14 mouse cellular contexts compared by ENCODE assay signal in the genomic region with DNA sequence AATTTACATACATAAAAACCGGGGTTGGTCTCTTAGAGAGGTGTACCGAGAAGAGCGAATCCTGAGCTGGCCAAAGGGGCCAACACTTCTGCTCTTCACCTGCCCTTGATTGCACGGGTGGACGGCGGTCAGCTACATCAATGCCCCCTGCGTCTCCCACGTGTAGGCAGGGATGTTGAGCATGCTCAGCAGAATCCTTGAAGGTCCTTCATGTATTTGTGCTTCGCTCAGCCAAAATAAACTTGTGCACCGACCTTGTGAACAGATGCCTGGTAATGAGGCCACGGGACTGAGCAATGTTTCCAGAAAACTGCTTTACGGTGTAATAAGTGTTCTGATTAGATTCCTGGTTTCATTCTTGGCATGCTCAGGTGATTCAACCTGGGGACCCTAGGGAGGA.
A peak's percentile ranks its signal among the peaks of the same experiment; 100 is the strongest.
DNase-seq lines count a peak whose midpoint lies in the region; ATAC-seq lines count a peak whose summit lies in the region.
"Had no signal": no experiment of that assay in that cellular context is flagged by ENCODE, and none has a peak within 500 bp of the region (broad histone marks: within the 10 kb centered on the region; RNA-seq: fewer than 3 reads in every experiment).

No protein-coding gene starts in this region.

- 84% methylated on average over 12 of the region's 12 CpGs for WGBS in embryonic facial prominence, embryonic 12.5 days
- 89% methylated on average over 12 of the region's 12 CpGs for WGBS in embryonic facial prominence, embryonic 10.5 days
- 67% methylated on average over 12 of the region's 12 CpGs for WGBS in neural tube, embryonic 13.5 days
- WGBS in neural tube, embryonic 15.5 days = 56% methylated on average over 12 of the region's 12 CpGs

- no peak overlapping the region for H3K4me3 ChIP-seq in embryonic facial prominence, embryonic 12.5 days
- no peak overlapping the region for H3K4me3 ChIP-seq in embryonic facial prominence, embryonic 10.5 days
- H3K4me3 ChIP-seq in neural tube, embryonic 13.5 days = no peak overlapping the region
- no peak overlapping the region for H3K4me3 ChIP-seq in neural tube, embryonic 15.5 days (replicated peaks)
- H3K4me3 ChIP-seq: heart, embryonic 13.5 days; liver, embryonic 15.5 days had no signal

- no peaks in the 10 kb centered on the region for H3K9me3 ChIP-seq in embryonic facial prominence, embryonic 12.5 days
- no peaks in the 10 kb centered on the region for H3K9me3 ChIP-seq in embryonic facial prominence, embryonic 10.5 days
- no peaks in the 10 kb centered on the region for H3K9me3 ChIP-seq in neural tube, embryonic 13.5 days
- no peaks in the 10 kb centered on the region for H3K9me3 ChIP-seq in neural tube, embryonic 15.5 days (replicated peaks)
- H3K9me3 ChIP-seq: heart, embryonic 13.5 days; liver, embryonic 15.5 days had no signal

- no peaks in the 10 kb centered on the region for H3K36me3 ChIP-seq in embryonic facial prominence, embryonic 12.5 days
- peaks cover 50% of the 10 kb centered on the region for H3K36me3 ChIP-seq in embryonic facial prominence, embryonic 10.5 days (replicated peaks)
- H3K36me3 ChIP-seq in neural tube, embryonic 13.5 days = peaks cover 21% of the 10 kb centered on the region
- H3K36me3 ChIP-seq in neural tube, embryonic 15.5 days = no peaks in the 10 kb centered on the region
- H3K36me3 ChIP-seq: liver, embryonic 15.5 days had no signal

- H3K27ac ChIP-seq in embryonic facial prominence, embryonic 12.5 days = peak overlapping the region; percentile 57; the same call in 1 of the 2 replicates
- no peak overlapping the region for H3K27ac ChIP-seq in embryonic facial prominence, embryonic 10.5 days (replicated peaks)
- peak overlapping the region; percentile 42; the same call in 1 of the 2 replicates for H3K27ac ChIP-seq in neural tube, embryonic 13.5 days (replicated peaks)
- peak overlapping the region; percentile 45; the same call in 1 of the 2 replicates for H3K27ac ChIP-seq in neural tube, embryonic 15.5 days (replicated peaks)
- H3K27ac ChIP-seq: heart, embryonic 13.5 days; liver, embryonic 15.5 days had no signal

- no peak for ATAC-seq in embryonic facial prominence, embryonic 12.5 days (ENCODE audit: insufficient number of reproducible peaks, insufficient read depth, low FRiP score, low TSS enrichment)
- ATAC-seq in neural tube, embryonic 13.5 days (ENCODE audit: low read depth) = no peak
- no peak for ATAC-seq in neural tube, embryonic 15.5 days (ENCODE audit: low FRiP score)
- ATAC-seq: activated CD4-positive, CD25-positive, alpha-beta regulatory T cell, adult 4 months; inflammation-experienced regulatory T-cells, adult 6 months had no signal

- no peak overlapping the region for H3K9ac ChIP-seq in embryonic facial prominence, embryonic 12.5 days
- no peak overlapping the region for H3K9ac ChIP-seq in neural tube, embryonic 13.5 days
- no peak overlapping the region for H3K9ac ChIP-seq in neural tube, embryonic 15.5 days (replicated peaks)
- H3K9ac ChIP-seq: heart, embryonic 13.5 days; liver, embryonic 15.5 days had no signal

- no peak for DNase-seq in embryonic facial prominence, embryonic 10.5 days (ENCODE audit: low spot score)
- no peak for DNase-seq in neural tube, embryonic 10.5 days (ENCODE audit: extremely low spot score, low spot score)
- DNase-seq in kidney, postnatal 10 days = peak; percentile 41
- DNase-seq in B cell, adult 2 months = no peak
- DNase-seq: heart, postnatal 4 days; layer of hippocampus, adult 9-11 months; lung, postnatal 14 days had no signal

- H3K4me1 ChIP-seq in embryonic facial prominence, embryonic 12.5 days = peaks cover 10% of the 10 kb centered on the region; the same call in 1 of the 2 replicates
- H3K4me1 ChIP-seq in embryonic facial prominence, embryonic 10.5 days = peaks cover 23% of the 10 kb centered on the region
- H3K4me1 ChIP-seq in neural tube, embryonic 13.5 days (replicated peaks) = peaks cover 32% of the 10 kb centered on the region
- peaks cover 14% of the 10 kb centered on the region; the same call in 1 of the 2 replicates for H3K4me1 ChIP-seq in neural tube, embryonic 15.5 days

- no peaks in the 10 kb centered on the region for H3K27me3 ChIP-seq in embryonic facial prominence, embryonic 12.5 days
- H3K27me3 ChIP-seq in embryonic facial prominence, embryonic 10.5 days (replicated peaks; ENCODE audit: low read depth, poor library complexity, severe bottlenecking) = no peaks in the 10 kb centered on the region
- no peaks in the 10 kb centered on the region for H3K27me3 ChIP-seq in neural tube, embryonic 13.5 days
- no peaks in the 10 kb centered on the region for H3K27me3 ChIP-seq in neural tube, embryonic 15.5 days (replicated peaks)
- H3K27me3 ChIP-seq: heart, embryonic 13.5 days; liver, embryonic 15.5 days had no signal

- no peak overlapping the region for H3K4me2 ChIP-seq in embryonic facial prominence, embryonic 12.5 days (replicated peaks)
- H3K4me2 ChIP-seq in neural tube, embryonic 13.5 days = no peak overlapping the region
- no peak overlapping the region for H3K4me2 ChIP-seq in neural tube, embryonic 15.5 days
- H3K4me2 ChIP-seq: heart, embryonic 13.5 days; liver, embryonic 15.5 days had no signal
